Mouse (Mus musculus): ENCODE data around the gene Klc2. TPM values are rescaled to one million over a fixed set of nuclear protein-coding genes. Genes with fewer than 3 reads are reported as not detected.

Gene Klc2
- total and polyA plus RNA-seq, 3 experiments = 5.9 to 12.0 (median 9.5) TPM

- Histone ChIP-seq H3K27me3 (replicated peaks) (no peaks in the 10 kb centered on the region), H3K36me3 (replicated peaks in 1 of 2; ENCODE audit: control insufficient read depth in 1 of 2, insufficient read depth in 1 of 2, low read length in 1 of 2) (peaks cover 41 to 71% of the 10 kb centered on the region in 2 experiments), H3K79me2 (replicated peaks; ENCODE audit: control insufficient read depth, extremely low read depth, insufficient read depth, poor library complexity, severe bottlenecking) (peaks cover 5% of the 10 kb centered on the region; the same call in 1 of the 2 replicates), H3K4me2 (ENCODE audit: insufficient read depth, low read depth, poor library complexity, severe bottlenecking) (peak overlapping the region; percentile 58), H3K27ac (ENCODE audit: insufficient read depth, low read depth) (no peak overlapping the region), H3K4me3 (replicated peaks in 1 of 3; ENCODE audit: low read depth in 2 of 3, low read length in 2 of 3, poor library complexity in 1 of 3) (peak overlapping the region in 2 of 3 experiments; percentile 52 to 81), H3K9ac (ENCODE audit: insufficient read depth, low read depth) (peak overlapping the region; percentile 59), H3K9me3 (replicated peaks; ENCODE audit: low read length) (no peaks in the 10 kb centered on the region), H3K4me1 (ENCODE audit: control insufficient read depth in 1 of 2, insufficient read depth in 2 of 2) (peaks cover 6 to 22% of the 10 kb centered on the region in 2 experiments; a peak in 3 of 4 replicates)
- dilution Hi-C loops (cut with MboI; ENCODE audit: extremely low pct_ligation_motif_present, extremely low pct_unique_long_range_greater_than_20kb, low sequenced_read_pairs) = no loop called here
- TF ChIP-seq ETS1 (conservative IDR thresholded peaks at IDR 0.05; ENCODE audit: low read depth, low read length) = no peak
- no peak for TF ChIP-seq BHLHE40 (IDR thresholded peaks at IDR 0.05; ENCODE audit: low read depth, low read length)
- in situ Hi-C loops (cut with MboI; ENCODE audit: low pct_ligation_motif_present, low pct_unique_long_range_greater_than_20kb, low sequenced_read_pairs) = no loop called here
- no peak for DNase-seq (ENCODE audit: extremely low read depth)
Observed at GRCm38 (mm10) chr19:5107556-5108270, 10.6 kb downstream of the Klc2 start.

GRCm38 (mm10) chr19:5106731-5107191, 11.6 kb downstream of the Klc2 start, which contains the start of gene Rab1b:
TSS of gene Rab1b (minus strand) at chr19:5107072.
- no peaks in the 10 kb centered on the region for H3K9me3 ChIP-seq (replicated peaks; ENCODE audit: low read length)
- no peaks in the 10 kb centered on the region for H3K27me3 ChIP-seq (replicated peaks)
- peak within 1 kb of the TSS; percentile 88 for H3K4me2 ChIP-seq (ENCODE audit: insufficient read depth, low read depth, poor library complexity, severe bottlenecking)
- no peak within 1 kb of the TSS; the same call in 1 of the 2 replicates for H3K27ac ChIP-seq (ENCODE audit: insufficient read depth, low read depth)
- dilution Hi-C loops (cut with MboI; ENCODE audit: extremely low pct_ligation_motif_present, extremely low pct_unique_long_range_greater_than_20kb, low sequenced_read_pairs) = no loop called here
- in situ Hi-C loops (cut with MboI; ENCODE audit: low pct_ligation_motif_present, low pct_unique_long_range_greater_than_20kb, low sequenced_read_pairs) = no loop called here
- H3K79me2 ChIP-seq (replicated peaks; ENCODE audit: control insufficient read depth, extremely low read depth, insufficient read depth, poor library complexity, severe bottlenecking) = peaks cover 5% of the 10 kb centered on the region; the same call in 1 of the 2 replicates
- peak within 1 kb of the TSS; percentile 78 to 85 (median 81) for H3K4me3 ChIP-seq (replicated peaks in 1 of 3; ENCODE audit: low read depth in 2 of 3, low read length in 2 of 3, poor library complexity in 1 of 3)
- peaks cover 46 to 73% of the 10 kb centered on the region in 2 experiments for H3K36me3 ChIP-seq (replicated peaks in 1 of 2; ENCODE audit: control insufficient read depth in 1 of 2, insufficient read depth in 1 of 2, low read length in 1 of 2)
- peak; percentile 97 for DNase-seq (ENCODE audit: extremely low read depth)
- H3K9ac ChIP-seq (ENCODE audit: insufficient read depth, low read depth) = peak within 1 kb of the TSS; percentile 84
- H3K4me1 ChIP-seq (ENCODE audit: control insufficient read depth in 1 of 2, insufficient read depth in 2 of 2) = peaks cover 6 to 22% of the 10 kb centered on the region in 2 experiments; a peak in 3 of 4 replicates
- TF ChIP-seq IRF4 (IDR thresholded peaks at IDR 0.05; ENCODE audit: low read depth, low read length) (peak; percentile 4; the same call in 1 of the 2 replicates), MAX (IDR thresholded peaks at IDR 0.05; ENCODE audit: low read length) (no peak), NRF1 (IDR thresholded peaks at IDR 0.05; ENCODE audit: low read depth, low read length) (peak; percentile 98), TCF12 (IDR thresholded peaks at IDR 0.05; ENCODE audit: low read depth, low read length) (no peak; the same call in 1 of the 2 replicates), ZNF384 (IDR thresholded peaks at IDR 0.05; ENCODE audit: low read depth, low read length) (no peak), MXI1 (IDR thresholded peaks at IDR 0.05; ENCODE audit: low read depth, low read length) (no peak; the same call in 1 of the 2 replicates), GABPA (IDR thresholded peaks at IDR 0.05; ENCODE audit: insufficient replicate concordance, low read depth, low read length) (peak; percentile 21; the same call in 1 of the 2 replicates), POLR2AphosphoS2 (IDR thresholded peaks at IDR 0.05; ENCODE audit: low read depth, low read length) (0 out of 2 replicates have a peak, but pooled peaks have one; percentile 36), USF2 (conservative IDR thresholded peaks at IDR 0.05; ENCODE audit: low read depth, low read length) (no peak), ELF1 (IDR thresholded peaks at IDR 0.05; ENCODE audit: low read depth, low read length) (peak; percentile 76), USF1 (IDR thresholded peaks at IDR 0.05; ENCODE audit: low read depth, low read length) (no peak), MYC (IDR thresholded peaks at IDR 0.05; ENCODE audit: low read depth, low read length) (no peak), ETS1 (conservative IDR thresholded peaks at IDR 0.05; ENCODE audit: low read depth, low read length) (no peak), UBTF (IDR thresholded peaks at IDR 0.05; ENCODE audit: low read depth, low read length) (no peak), CHD1 (IDR thresholded peaks at IDR 0.05; ENCODE audit: low read depth, low read length) (no peak), CHD2 (IDR thresholded peaks at IDR 0.05; ENCODE audit: low read length) (peak; percentile 56; the same call in 1 of the 2 replicates), SMC3 (IDR thresholded peaks at IDR 0.05; ENCODE audit: low read depth, low read length) (no peak), EP300 (IDR thresholded peaks at IDR 0.05; ENCODE audit: low read length) (no peak), SIN3A (IDR thresholded peaks at IDR 0.05; ENCODE audit: low read length) (0 out of 2 replicates have a peak, but pooled peaks have one; percentile 10), MAZ (IDR thresholded peaks at IDR 0.05; ENCODE audit: low read depth, low read length) (peak; percentile 95), TBP (conservative IDR thresholded peaks at IDR 0.05; ENCODE audit: low read depth, low read length) (no peak), MEF2A (IDR thresholded peaks at IDR 0.05; ENCODE audit: borderline replicate concordance, low read depth, low read length) (no peak), NELFE (IDR thresholded peaks at IDR 0.05; ENCODE audit: low read depth, low read length) (peak; percentile 80), KAT2A (IDR thresholded peaks at IDR 0.05; ENCODE audit: insufficient replicate concordance, low read length) (peak; percentile 88; the same call in 1 of the 2 replicates), POLR2A (IDR thresholded peaks at IDR 0.05; ENCODE audit: low read depth, low read length) (peak; percentile 79), ZKSCAN1 (IDR thresholded peaks at IDR 0.05; ENCODE audit: borderline replicate concordance, low read depth, low read length) (no peak), ZC3H11A (IDR thresholded peaks at IDR 0.05; ENCODE audit: low read depth, low read length) (no peak), HCFC1 (IDR thresholded peaks at IDR 0.05; ENCODE audit: low read depth, low read length) (peak; percentile 96), BHLHE40 (IDR thresholded peaks at IDR 0.05; ENCODE audit: low read depth, low read length) (no peak), JUND (conservative IDR thresholded peaks at IDR 0.05; ENCODE audit: low read depth, low read length) (no peak)
